10 mouse cellular contexts compared by ENCODE assay signal in the genomic region with DNA sequence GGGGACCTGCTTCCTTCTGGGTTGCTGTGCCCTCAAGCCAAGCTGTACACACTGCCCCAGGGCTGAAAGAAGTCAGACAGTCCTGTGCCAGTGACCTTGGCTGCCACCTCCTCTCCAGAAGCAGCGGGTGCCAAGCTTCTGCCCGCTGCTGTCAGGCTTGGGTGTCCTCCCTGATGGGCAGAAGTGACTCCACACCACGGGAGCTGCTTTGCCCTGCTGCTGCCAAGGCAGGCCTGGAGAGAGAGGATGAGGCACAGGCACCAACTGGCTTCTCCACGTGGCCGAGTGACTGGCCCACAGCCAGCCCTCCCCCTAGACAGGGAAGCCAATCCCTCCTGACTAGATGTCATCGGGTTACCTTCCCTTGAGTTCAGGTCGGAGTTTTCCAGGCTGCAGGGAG.
DNase-seq lines count a peak whose midpoint lies in the region; ATAC-seq lines count a peak whose summit lies in the region.
"Had no signal": no experiment of that assay in that cellular context is flagged by ENCODE, and none has a peak within 500 bp of the region (broad histone marks: within the 10 kb centered on the region; RNA-seq: fewer than 3 reads in every experiment).

No protein-coding gene starts in this region.

- H3K4me2 ChIP-seq in forebrain, embryonic 14.5 days (ENCODE audit: low read length), result no peak overlapping the region
- no peak overlapping the region for H3K4me2 ChIP-seq in forebrain, embryonic 15.5 days (replicated peaks)
- H3K4me2 ChIP-seq in midbrain, embryonic 15.5 days, result no peak overlapping the region
- H3K4me2 ChIP-seq: lung, embryonic 14.5 days had no signal

- no peak overlapping the region for H3K27ac ChIP-seq in forebrain, embryonic 14.5 days (ENCODE audit: low read depth, low read length)
- H3K27ac ChIP-seq in forebrain, embryonic 15.5 days (replicated peaks), result no peak overlapping the region
- no peak overlapping the region for H3K27ac ChIP-seq in midbrain, embryonic 15.5 days

- WGBS in forebrain, embryonic 14.5 days, result 56% methylated on average over 7 of the region's 7 CpGs
- WGBS in forebrain, embryonic 15.5 days, result 39% methylated on average over 7 of the region's 7 CpGs
- 43% methylated on average over 7 of the region's 7 CpGs for WGBS in midbrain, embryonic 15.5 days

- H3K4me3 ChIP-seq in forebrain, embryonic 14.5 days (ENCODE audit: low read depth, low read length), result no peak overlapping the region
- no peak overlapping the region for H3K4me3 ChIP-seq in forebrain, embryonic 15.5 days
- H3K4me3 ChIP-seq in midbrain, embryonic 15.5 days, result no peak overlapping the region

- H3K4me1 ChIP-seq in forebrain, embryonic 14.5 days (ENCODE audit: control insufficient read depth, insufficient read depth, low read length), result 0 out of 2 replicates have a peak, but pooled peaks cover 2% of the 10 kb centered on the region
- peaks cover 6% of the 10 kb centered on the region; the same call in 1 of the 2 replicates for H3K4me1 ChIP-seq in forebrain, embryonic 15.5 days
- no peaks in the 10 kb centered on the region; the same call in 1 of the 2 replicates for H3K4me1 ChIP-seq in midbrain, embryonic 15.5 days

- no peak for ATAC-seq in forebrain, embryonic 14.5 days
- no peak for ATAC-seq in forebrain, embryonic 15.5 days (replicated peaks)
- ATAC-seq in midbrain, embryonic 15.5 days (replicated peaks), result no peak; the same call in 1 of the 2 replicates

- H3K9me3 ChIP-seq in forebrain, embryonic 14.5 days (replicated peaks; ENCODE audit: control insufficient read depth, low read length), result no peaks in the 10 kb centered on the region
- no peaks in the 10 kb centered on the region for H3K9me3 ChIP-seq in forebrain, embryonic 15.5 days
- H3K9me3 ChIP-seq in midbrain, embryonic 15.5 days, result no peaks in the 10 kb centered on the region

- peak; percentile 10 for DNase-seq in forebrain, embryonic 14.5 days (ENCODE audit: low spot score)
- peak; percentile 1 for DNase-seq in thymus, postnatal 25 days
- DNase-seq in thymus, postnatal 0 days (ENCODE audit: low spot score), result no peak
- DNase-seq in gastrocnemius, postnatal 10 days, result peak; percentile 85
- DNase-seq in testis, postnatal 10 days (ENCODE audit: low spot score), result peak; percentile 78
- no peak for DNase-seq in embryo, embryonic 9.5 days (ENCODE audit: extremely low spot score)
- DNase-seq: kidney, postnatal 14 days; lung, embryonic 14.5 days had no signal

- no peaks in the 10 kb centered on the region for H3K36me3 ChIP-seq in forebrain, embryonic 14.5 days (ENCODE audit: control insufficient read depth, insufficient read depth, low read length)
- no peaks in the 10 kb centered on the region for H3K36me3 ChIP-seq in forebrain, embryonic 15.5 days
- no peaks in the 10 kb centered on the region for H3K36me3 ChIP-seq in midbrain, embryonic 15.5 days (replicated peaks)

- H3K9ac ChIP-seq in forebrain, embryonic 14.5 days (ENCODE audit: low read length), result no peak overlapping the region
- H3K9ac ChIP-seq in forebrain, embryonic 15.5 days (replicated peaks), result no peak overlapping the region
- H3K9ac ChIP-seq in midbrain, embryonic 15.5 days, result no peak overlapping the region
- H3K9ac ChIP-seq: lung, embryonic 14.5 days had no signal

- no peaks in the 10 kb centered on the region for H3K27me3 ChIP-seq in forebrain, embryonic 14.5 days (replicated peaks; ENCODE audit: control insufficient read depth, insufficient read depth, low read length)
- H3K27me3 ChIP-seq in forebrain, embryonic 15.5 days, result no peaks in the 10 kb centered on the region
- no peaks in the 10 kb centered on the region for H3K27me3 ChIP-seq in midbrain, embryonic 15.5 days (replicated peaks)

Comparison
In these comparisons a context has a peak if more than half of its experiments do, and no peak if none do; other contexts are left out.
1. DNase-seq: peak in forebrain, embryonic 14.5 days (single experiment), thymus, postnatal 25 days (single experiment), gastrocnemius, postnatal 10 days (single experiment) and testis, postnatal 10 days (single experiment); none in thymus, postnatal 0 days (single experiment) and embryo, embryonic 9.5 days (single experiment).